Mouse (Mus musculus) lung, adult 2 months (tissue): ENCODE data around the gene Zfp57.

Experiments
- CTCF ChIP-seq: fragments of 200-500 bp; IDR thresholded peaks from 2 replicates; pipeline ENCODE4 v1.5.1; 2011; ENCODE audit warnings: mild to moderate bottlenecking, low read length, control low read depth; ENCODE audit not compliant: insufficient read depth
- POLR2A ChIP-seq: fragments of 200-500 bp; IDR thresholded peaks from 2 replicates; pipeline ENCODE4 v1.6.1; 2011; ENCODE audit warnings: low read depth, mild to moderate bottlenecking, control low read depth, low read length, borderline replicate concordance; ENCODE audit errors: extremely low read depth

- TF ChIP-seq CTCF (no peak), POLR2A (no peak)
Measured at GRCm38 (mm10) chr17:36995448-36995847, 5.5 kb upstream of the Zfp57 start.
